Mouse (Mus musculus): ENCODE measurements around the gene Lta.

DNA sequence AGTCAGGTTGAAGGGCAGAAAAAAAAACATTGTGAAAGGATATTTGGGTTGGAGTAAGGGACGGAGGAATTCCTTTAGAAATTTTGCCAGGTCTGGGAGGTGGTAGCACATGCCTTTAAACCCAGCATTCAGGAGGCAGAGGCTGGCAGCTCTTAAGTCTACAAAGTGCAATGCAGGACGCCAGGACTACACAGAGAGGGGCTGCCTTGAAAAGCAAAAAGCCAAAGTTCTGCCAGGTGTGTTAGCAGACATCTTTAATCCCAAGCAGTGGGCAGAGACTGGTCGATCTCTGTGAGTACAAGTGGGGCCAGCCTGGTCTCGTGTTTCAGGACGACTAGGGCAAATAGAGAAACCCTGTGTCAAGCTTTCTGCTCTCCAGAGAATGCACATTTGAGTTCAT, 46.8 kb upstream of the Lta start:
- TF ChIP-seq POLR2A (IDR thresholded peaks at IDR 0.05; ENCODE audit: extremely low read depth, insufficient read depth, low read length) (no peak), CTCF (IDR thresholded peaks at IDR 0.05; ENCODE audit: low read depth, low read length) (no peak)

Measured in liver, adult 2 months (tissue).